Mouse (Mus musculus): Measurements from ENCODE around the gene Nptn. TPM values are rescaled to one million over a fixed set of nuclear protein-coding genes. Genes with fewer than 3 reads are reported as not detected.

Gene Nptn
- polyA plus RNA-seq, 1 experiment from 2014 or later = 175 TPM

DNA sequence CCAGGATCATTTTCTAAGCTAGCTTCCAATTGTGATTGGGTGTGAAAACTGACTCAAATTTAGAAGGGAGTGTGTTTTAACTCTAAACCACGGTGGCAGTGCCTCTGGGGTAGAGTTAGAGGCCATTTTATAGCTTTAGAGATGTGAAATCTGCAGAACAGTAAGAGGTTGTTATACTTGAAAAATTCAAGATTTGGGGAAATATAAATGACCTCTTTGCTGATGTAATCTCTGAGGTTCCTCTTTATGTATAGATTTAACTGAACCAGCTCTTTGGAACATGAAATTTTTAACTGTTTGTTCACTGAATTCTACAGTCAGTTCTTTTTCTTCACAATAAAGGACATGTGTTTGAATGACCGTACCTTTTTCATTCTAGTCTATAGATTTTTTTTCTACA lies 48.4 kb downstream of the Nptn start:
- ATAC-seq = no peak
- no peaks in the 10 kb centered on the region for H3K4me1 ChIP-seq (replicated peaks; ENCODE audit: control insufficient read depth, insufficient read depth, low read length)
- no peaks in the 10 kb centered on the region for H3K9me3 ChIP-seq (ENCODE audit: control insufficient read depth, low read length)
- H3K4me3 ChIP-seq (replicated peaks; ENCODE audit: low read length) = no peak overlapping the region
- H3K27ac ChIP-seq (ENCODE audit: low read length) = no peak overlapping the region
- H3K4me2 ChIP-seq (ENCODE audit: low read length) = no peak overlapping the region
- 80% methylated on average over 2 of the region's 2 CpGs for WGBS
- H3K27me3 ChIP-seq (replicated peaks; ENCODE audit: control insufficient read depth, insufficient read depth, low read length) = no peaks in the 10 kb centered on the region
- peaks cover 3% of the 10 kb centered on the region; the same call in 1 of the 2 replicates for H3K36me3 ChIP-seq (ENCODE audit: control insufficient read depth, insufficient read depth)
- no peak overlapping the region for H3K9ac ChIP-seq (replicated peaks; ENCODE audit: low read depth, low read length)

- no peak overlapping the region for H3K27ac ChIP-seq (ENCODE audit: low read length)
- H3K4me1 ChIP-seq (replicated peaks; ENCODE audit: control insufficient read depth, insufficient read depth, low read length) = no peaks in the 10 kb centered on the region; the same call in 1 of the 2 replicates
- no peak overlapping the region for H3K4me2 ChIP-seq (ENCODE audit: low read length)
- no peak overlapping the region for H3K9ac ChIP-seq (replicated peaks; ENCODE audit: low read depth, low read length)
- WGBS = 47% methylated on average over 6 of the region's 6 CpGs
- no peaks in the 10 kb centered on the region for H3K9me3 ChIP-seq (ENCODE audit: control insufficient read depth, low read length)
- ATAC-seq = no peak
- H3K4me3 ChIP-seq (replicated peaks; ENCODE audit: low read length) = no peak overlapping the region
- peaks cover 4% of the 10 kb centered on the region for H3K36me3 ChIP-seq (ENCODE audit: control insufficient read depth, insufficient read depth)
- no peaks in the 10 kb centered on the region for H3K27me3 ChIP-seq (replicated peaks; ENCODE audit: control insufficient read depth, insufficient read depth, low read length)
These were observed 66.6 kb downstream of the Nptn start for GRCm38 (mm10) chr9:58648406-58649264.

DNA sequence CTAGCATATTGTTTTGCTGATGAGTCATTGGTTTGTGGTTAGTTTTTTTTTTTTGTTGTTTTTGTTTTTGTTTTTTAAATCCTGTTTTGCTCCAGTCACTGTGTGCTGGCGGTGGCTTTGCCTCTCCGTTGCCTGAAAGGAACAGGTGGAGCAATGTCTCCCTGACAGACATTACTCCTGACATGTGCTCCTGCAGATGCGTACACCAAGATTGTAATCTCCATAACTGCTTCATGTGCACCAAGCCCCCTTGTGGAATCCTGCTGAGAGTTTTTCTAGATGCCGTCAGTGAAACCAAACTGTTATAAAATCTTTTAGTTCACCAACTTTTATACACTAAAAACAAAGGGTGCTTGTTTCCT lies 67.2 kb downstream of the Nptn start:
- H3K9me3 ChIP-seq (ENCODE audit: control insufficient read depth, low read length) = no peaks in the 10 kb centered on the region
- no peak for ATAC-seq
- no peak overlapping the region for H3K4me2 ChIP-seq (ENCODE audit: low read length)
- no peaks in the 10 kb centered on the region for H3K27me3 ChIP-seq (replicated peaks; ENCODE audit: control insufficient read depth, insufficient read depth, low read length)
- no peak overlapping the region for H3K9ac ChIP-seq (replicated peaks; ENCODE audit: low read depth, low read length)
- peaks cover 4% of the 10 kb centered on the region for H3K36me3 ChIP-seq (ENCODE audit: control insufficient read depth, insufficient read depth)
- no peak overlapping the region for H3K27ac ChIP-seq (ENCODE audit: low read length)
- 51% methylated on average over 4 of the region's 4 CpGs for WGBS
- H3K4me1 ChIP-seq (replicated peaks; ENCODE audit: control insufficient read depth, insufficient read depth, low read length) = no peaks in the 10 kb centered on the region; the same call in 1 of the 2 replicates
- H3K4me3 ChIP-seq (replicated peaks; ENCODE audit: low read length) = no peak overlapping the region

GRCm38 (mm10) chr9:58651993-58652392 lies 70.0 kb downstream of the Nptn start:
- Histone ChIP-seq H3K4me2 (ENCODE audit: low read length) (no peak overlapping the region), H3K27ac (ENCODE audit: low read length) (no peak overlapping the region), H3K4me1 (replicated peaks; ENCODE audit: control insufficient read depth, insufficient read depth, low read length) (no peaks in the 10 kb centered on the region; the same call in 1 of the 2 replicates), H3K9me3 (ENCODE audit: control insufficient read depth, low read length) (no peaks in the 10 kb centered on the region), H3K4me3 (replicated peaks; ENCODE audit: low read length) (no peak overlapping the region), H3K9ac (replicated peaks; ENCODE audit: low read depth, low read length) (no peak overlapping the region), H3K36me3 (ENCODE audit: control insufficient read depth, insufficient read depth) (no peaks in the 10 kb centered on the region), H3K27me3 (replicated peaks; ENCODE audit: control insufficient read depth, insufficient read depth, low read length) (no peaks in the 10 kb centered on the region)
- 50% methylated on average over 4 of the region's 4 CpGs for WGBS
- ATAC-seq = no peak

GRCm38 (mm10) chr9:58654494-58654893 lies 72.5 kb downstream of the Nptn start:
- WGBS = 81% methylated on average over 4 of the region's 4 CpGs
- Histone ChIP-seq H3K9me3 (ENCODE audit: control insufficient read depth, low read length) (no peaks in the 10 kb centered on the region), H3K4me2 (ENCODE audit: low read length) (no peak overlapping the region), H3K27me3 (replicated peaks; ENCODE audit: control insufficient read depth, insufficient read depth, low read length) (no peaks in the 10 kb centered on the region), H3K36me3 (ENCODE audit: control insufficient read depth, insufficient read depth) (no peaks in the 10 kb centered on the region), H3K4me3 (replicated peaks; ENCODE audit: low read length) (no peak overlapping the region), H3K9ac (replicated peaks; ENCODE audit: low read depth, low read length) (no peak overlapping the region), H3K27ac (ENCODE audit: low read length) (no peak overlapping the region), H3K4me1 (replicated peaks; ENCODE audit: control insufficient read depth, insufficient read depth, low read length) (no peaks in the 10 kb centered on the region)
- no peak for ATAC-seq

GRCm38 (mm10) chr9:58656396-58656795 lies 74.4 kb downstream of the Nptn start:
- Histone ChIP-seq H3K36me3 (ENCODE audit: control insufficient read depth, insufficient read depth) (no peaks in the 10 kb centered on the region), H3K9ac (replicated peaks; ENCODE audit: low read depth, low read length) (no peak overlapping the region), H3K27ac (ENCODE audit: low read length) (no peak overlapping the region), H3K9me3 (ENCODE audit: control insufficient read depth, low read length) (no peaks in the 10 kb centered on the region), H3K4me3 (replicated peaks; ENCODE audit: low read length) (no peak overlapping the region), H3K4me2 (ENCODE audit: low read length) (no peak overlapping the region), H3K4me1 (replicated peaks; ENCODE audit: control insufficient read depth, insufficient read depth, low read length) (no peaks in the 10 kb centered on the region), H3K27me3 (replicated peaks; ENCODE audit: control insufficient read depth, insufficient read depth, low read length) (no peaks in the 10 kb centered on the region)
- ATAC-seq = no peak
- 67% methylated on average over 2 of the region's 2 CpGs for WGBS

DNA sequence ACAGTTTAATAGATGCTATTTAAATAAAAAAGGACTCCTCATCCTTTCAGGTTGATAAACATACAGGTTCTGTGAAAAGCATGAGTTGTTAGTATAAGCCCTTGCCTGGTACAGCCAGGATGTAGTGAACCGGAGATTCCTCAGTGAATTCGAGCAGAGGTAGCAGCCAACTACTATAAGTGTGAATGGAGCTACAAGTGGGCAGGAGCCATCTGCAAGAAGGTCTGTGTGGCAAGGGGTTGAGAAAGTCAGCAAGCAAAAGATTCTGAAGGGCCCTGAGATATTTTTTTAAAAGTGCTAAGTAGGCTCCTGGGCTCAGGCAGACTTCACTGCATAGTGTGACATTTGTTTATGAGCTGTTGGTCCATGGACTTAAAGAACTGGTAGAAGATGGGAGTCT lies 74.8 kb downstream of the Nptn start:
- WGBS = 84% methylated on average over 2 of the region's 2 CpGs
- H3K27ac ChIP-seq (ENCODE audit: low read length) = no peak overlapping the region
- H3K27me3 ChIP-seq (replicated peaks; ENCODE audit: control insufficient read depth, insufficient read depth, low read length) = no peaks in the 10 kb centered on the region
- H3K4me3 ChIP-seq (replicated peaks; ENCODE audit: low read length) = no peak overlapping the region
- H3K36me3 ChIP-seq (ENCODE audit: control insufficient read depth, insufficient read depth) = no peaks in the 10 kb centered on the region
- no peak overlapping the region for H3K4me2 ChIP-seq (ENCODE audit: low read length)
- ATAC-seq = no peak
- H3K4me1 ChIP-seq (replicated peaks; ENCODE audit: control insufficient read depth, insufficient read depth, low read length) = no peaks in the 10 kb centered on the region
- no peak overlapping the region for H3K9ac ChIP-seq (replicated peaks; ENCODE audit: low read depth, low read length)
- no peaks in the 10 kb centered on the region for H3K9me3 ChIP-seq (ENCODE audit: control insufficient read depth, low read length)

DNA sequence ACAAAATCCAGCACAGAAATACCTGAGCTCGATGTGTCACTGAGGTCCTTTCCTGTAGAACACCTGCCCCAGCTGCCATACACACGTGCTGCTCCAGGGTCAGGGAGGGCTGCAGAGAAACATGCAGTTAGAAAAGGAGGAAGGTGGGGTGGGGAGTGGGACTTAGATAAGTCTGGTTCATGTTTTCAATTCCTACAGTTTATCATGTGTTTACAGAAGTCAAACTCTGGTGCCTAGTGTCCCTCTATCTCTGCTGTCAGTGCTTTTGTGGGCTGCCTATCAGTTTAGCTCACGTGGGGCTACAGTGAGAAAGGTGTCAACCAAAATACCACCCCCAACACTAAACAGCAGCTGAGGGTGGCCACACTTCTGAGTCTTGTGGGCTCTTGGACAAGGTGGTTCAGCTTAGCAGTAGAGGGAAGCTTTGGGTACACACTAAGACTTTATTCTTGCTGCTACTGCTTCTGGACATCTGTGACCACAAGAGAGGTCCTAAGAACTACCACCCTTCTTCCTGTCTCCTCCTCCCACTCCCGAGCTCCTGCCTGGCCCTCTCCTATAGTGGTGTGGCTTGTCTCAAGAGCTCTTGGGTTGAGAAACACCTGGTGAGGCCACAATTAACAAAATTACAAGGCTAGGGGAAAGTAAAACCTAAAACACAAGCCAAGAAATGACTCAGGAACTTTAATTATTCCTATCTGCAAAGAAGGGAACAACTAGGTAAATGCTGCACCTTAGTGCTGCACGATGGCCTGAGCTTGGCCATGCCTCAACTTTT lies 75.9 kb downstream of the Nptn start:
- no peak overlapping the region for H3K4me2 ChIP-seq (ENCODE audit: low read length)
- H3K27ac ChIP-seq (ENCODE audit: low read length) = no peak overlapping the region
- WGBS = 91% methylated on average over 5 of the region's 5 CpGs
- no peaks in the 10 kb centered on the region for H3K27me3 ChIP-seq (replicated peaks; ENCODE audit: control insufficient read depth, insufficient read depth, low read length)
- no peaks in the 10 kb centered on the region for H3K4me1 ChIP-seq (replicated peaks; ENCODE audit: control insufficient read depth, insufficient read depth, low read length)
- no peak overlapping the region for H3K4me3 ChIP-seq (replicated peaks; ENCODE audit: low read length)
- no peak overlapping the region for H3K9ac ChIP-seq (replicated peaks; ENCODE audit: low read depth, low read length)
- peaks cover 4% of the 10 kb centered on the region for H3K36me3 ChIP-seq (ENCODE audit: control insufficient read depth, insufficient read depth)
- no peaks in the 10 kb centered on the region for H3K9me3 ChIP-seq (ENCODE audit: control insufficient read depth, low read length)
- ATAC-seq = no peak

DNA sequence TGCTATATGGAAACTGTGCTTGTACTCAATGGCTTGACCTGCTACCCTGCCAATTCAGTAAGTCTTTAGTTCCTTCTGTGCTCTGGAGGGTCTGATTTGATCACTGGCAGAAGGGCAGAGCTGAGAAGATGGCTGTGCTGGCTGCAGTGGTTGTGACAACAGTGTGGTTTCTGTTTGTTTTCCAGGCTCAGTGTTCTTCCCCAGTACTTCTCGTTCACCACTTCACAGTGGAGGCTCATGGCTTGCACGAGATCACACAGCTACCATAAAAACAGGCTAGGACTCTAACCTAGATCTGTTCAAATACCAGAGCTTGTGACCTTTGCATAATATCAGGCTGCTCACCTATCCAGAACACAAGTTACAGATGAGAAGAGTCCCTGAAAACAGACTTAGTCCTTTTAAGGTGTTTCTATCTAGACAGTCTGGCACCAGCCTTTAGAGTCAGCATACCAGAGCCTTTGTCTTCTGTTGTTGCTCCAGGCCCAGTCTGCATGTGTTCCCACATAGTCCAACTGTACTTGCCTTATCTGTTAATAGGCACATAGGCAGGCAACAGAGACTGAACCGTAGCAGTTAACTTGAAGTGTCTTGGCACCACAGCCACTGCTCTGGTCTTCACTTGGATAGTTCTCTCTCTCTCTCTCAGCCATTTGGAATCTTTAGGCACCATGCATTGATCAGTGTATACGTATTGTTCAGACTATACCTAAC lies 76.7 kb downstream of the Nptn start:
- Histone ChIP-seq H3K4me2 (ENCODE audit: low read length) (no peak overlapping the region), H3K27me3 (replicated peaks; ENCODE audit: control insufficient read depth, insufficient read depth, low read length) (no peaks in the 10 kb centered on the region), H3K36me3 (ENCODE audit: control insufficient read depth, insufficient read depth) (peaks cover 4% of the 10 kb centered on the region), H3K9ac (replicated peaks; ENCODE audit: low read depth, low read length) (no peak overlapping the region), H3K4me1 (replicated peaks; ENCODE audit: control insufficient read depth, insufficient read depth, low read length) (no peaks in the 10 kb centered on the region), H3K27ac (ENCODE audit: low read length) (no peak overlapping the region), H3K4me3 (replicated peaks; ENCODE audit: low read length) (no peak overlapping the region), H3K9me3 (ENCODE audit: control insufficient read depth, low read length) (no peaks in the 10 kb centered on the region)
- no peak for ATAC-seq
- WGBS = 87% methylated on average over 4 of the region's 4 CpGs

Measured in forebrain, embryonic 16.5 days (tissue).